In genomic region chrX:53137066-53137465, GRCm38 (mm10) we compare ENCODE assay signal across 16 mouse cellular contexts.
A peak's percentile ranks its signal among the peaks of the same experiment; 100 is the strongest.
DNase-seq lines count a peak whose midpoint lies in the region; ATAC-seq and TF ChIP-seq lines count a peak whose summit lies in the region.
"Had no signal": no experiment of that assay in that cellular context is flagged by ENCODE, and none has a peak within 500 bp of the region (broad histone marks: within the 10 kb centered on the region; RNA-seq: fewer than 3 reads in every experiment).

No protein-coding gene starts in this region.

- no peak overlapping the region for H3K4me2 ChIP-seq in intestine, embryonic 16.5 days (ENCODE audit: low read depth, low read length)
- H3K4me2 ChIP-seq: embryonic facial prominence, embryonic 12.5 days; forebrain, embryonic 15.5 days; hindbrain, embryonic 14.5 days had no signal

- H3K9ac ChIP-seq in intestine, embryonic 16.5 days (ENCODE audit: low read depth, low read length): no peak overlapping the region
- H3K9ac ChIP-seq: embryonic facial prominence, embryonic 12.5 days; forebrain, embryonic 15.5 days; hindbrain, embryonic 14.5 days had no signal

- H3K9me3 ChIP-seq in intestine, embryonic 16.5 days (ENCODE audit: control insufficient read depth, low read length): no peaks in the 10 kb centered on the region
- H3K9me3 ChIP-seq: embryonic facial prominence, embryonic 12.5 days; forebrain, embryonic 15.5 days; heart, embryonic 10.5 days; hindbrain, embryonic 10.5 days had no signal

- no peak for TF ChIP-seq CTCF in gastrocnemius, adult 2 months (IDR thresholded peaks at IDR 0.05)
- TF ChIP-seq CTCF in thymus, adult 2 months (IDR thresholded peaks at IDR 0.05; ENCODE audit: borderline replicate concordance, control insufficient read depth, extremely low read depth, insufficient read depth, low read length, poor library complexity): no peak

- H3K27me3 ChIP-seq in intestine, embryonic 16.5 days (replicated peaks; ENCODE audit: control insufficient read depth, insufficient read depth, low read length): no peaks in the 10 kb centered on the region; the same call in 1 of the 2 replicates
- no peaks in the 10 kb centered on the region for H3K27me3 ChIP-seq in thymus, adult 2 months (ENCODE audit: control insufficient read depth, insufficient read depth, low read length)
- H3K27me3 ChIP-seq: embryonic facial prominence, embryonic 12.5 days; forebrain, embryonic 15.5 days had no signal

- intact Hi-C loops in gastrocnemius, adult 2 months (cut with DNase I): no loop called here
- intact Hi-C loops in gastrocnemius, postnatal 14 days (cut with DNase I; ENCODE audit: low total_unique reads): no loop called here

- no peak for ATAC-seq in intestine, embryonic 16.5 days
- ATAC-seq: forebrain, embryonic 15.5 days had no signal

- no peak for TF ChIP-seq POLR2A in thymus, adult 2 months (IDR thresholded peaks at IDR 0.05; ENCODE audit: control insufficient read depth, extremely low read depth, insufficient read depth, low read length, poor library complexity)

- no peaks in the 10 kb centered on the region for H3K4me1 ChIP-seq in intestine, embryonic 16.5 days (ENCODE audit: control insufficient read depth, insufficient read depth, low read length)
- H3K4me1 ChIP-seq in thymus, adult 2 months (replicated peaks; ENCODE audit: control insufficient read depth, insufficient read depth, low read length): no peaks in the 10 kb centered on the region
- H3K4me1 ChIP-seq: embryonic facial prominence, embryonic 12.5 days; forebrain, embryonic 15.5 days; heart, embryonic 10.5 days; hindbrain, embryonic 10.5 days had no signal

- H3K27ac ChIP-seq in gastrocnemius, adult 2 months: no peak overlapping the region
- no peak overlapping the region for H3K27ac ChIP-seq in intestine, embryonic 16.5 days (ENCODE audit: low read length)
- no peak overlapping the region for H3K27ac ChIP-seq in thymus, adult 2 months (ENCODE audit: control insufficient read depth, insufficient read depth, low read length)
- H3K27ac ChIP-seq: embryonic facial prominence, embryonic 12.5 days; forebrain, embryonic 15.5 days; heart, embryonic 10.5 days; hindbrain, embryonic 10.5 days; hindbrain, embryonic 14.5 days had no signal

- 83% methylated on average over 2 of the region's 2 CpGs for WGBS in intestine, embryonic 16.5 days
- 90% methylated on average over 2 of the region's 2 CpGs for WGBS in thymus, adult 2 months

- DNase-seq in gastrocnemius, adult 2 months: peak; percentile 39
- DNase-seq in gastrocnemius, adult 8-10 months (ENCODE audit: low spot score in 2 of 2): no peak
- peak; percentile 59 for DNase-seq in 3T3-L1 (ENCODE audit: low read depth, low spot score)
- DNase-seq in gastrocnemius, postnatal 14 days: peak; percentile 21
- DNase-seq in testis, postnatal 10 days (ENCODE audit: low spot score): peak; percentile 47
- no peak for DNase-seq in thymus, adult 2 months
- DNase-seq: cerebellum, adult 11-12 months; cerebellum, adult 9-10 months; cerebellum, postnatal 25 days; kidney, adult 11 months had no signal

- H3K36me3 ChIP-seq in intestine, embryonic 16.5 days (ENCODE audit: control insufficient read depth, insufficient read depth, low read length): no peaks in the 10 kb centered on the region
- H3K36me3 ChIP-seq in thymus, adult 2 months (ENCODE audit: control insufficient read depth, insufficient read depth, low read length): no peaks in the 10 kb centered on the region
- H3K36me3 ChIP-seq: embryonic facial prominence, embryonic 12.5 days; forebrain, embryonic 15.5 days; heart, embryonic 10.5 days; hindbrain, embryonic 10.5 days had no signal

- H3K4me3 ChIP-seq in gastrocnemius, adult 2 months: no peak overlapping the region
- no peak overlapping the region for H3K4me3 ChIP-seq in intestine, embryonic 16.5 days (ENCODE audit: low read length)
- H3K4me3 ChIP-seq in thymus, adult 2 months (ENCODE audit: control insufficient read depth, insufficient read depth, low read length): no peak overlapping the region
- H3K4me3 ChIP-seq: embryonic facial prominence, embryonic 12.5 days; forebrain, embryonic 15.5 days; heart, embryonic 10.5 days; hindbrain, embryonic 10.5 days had no signal

Comparison
In these comparisons a context has a peak if more than half of its experiments do, and no peak if none do; other contexts are left out.
1. DNase-seq: peak in gastrocnemius, adult 2 months (single experiment), 3T3-L1 (single experiment), gastrocnemius, postnatal 14 days (single experiment) and testis, postnatal 10 days (single experiment); none in gastrocnemius, adult 8-10 months (0 of 2) and thymus, adult 2 months (single experiment).